Mouse (Mus musculus): ENCODE measurements around the gene Cyb561d2. TPM values are rescaled to one million over a fixed set of nuclear protein-coding genes. Genes with fewer than 3 reads are reported as not detected.
A peak's percentile ranks its signal among the peaks of the same experiment; 100 is the strongest.

Gene Cyb561d2
- polyA plus RNA-seq, 1 experiment from 2014 or later: 23.2 TPM

DNA sequence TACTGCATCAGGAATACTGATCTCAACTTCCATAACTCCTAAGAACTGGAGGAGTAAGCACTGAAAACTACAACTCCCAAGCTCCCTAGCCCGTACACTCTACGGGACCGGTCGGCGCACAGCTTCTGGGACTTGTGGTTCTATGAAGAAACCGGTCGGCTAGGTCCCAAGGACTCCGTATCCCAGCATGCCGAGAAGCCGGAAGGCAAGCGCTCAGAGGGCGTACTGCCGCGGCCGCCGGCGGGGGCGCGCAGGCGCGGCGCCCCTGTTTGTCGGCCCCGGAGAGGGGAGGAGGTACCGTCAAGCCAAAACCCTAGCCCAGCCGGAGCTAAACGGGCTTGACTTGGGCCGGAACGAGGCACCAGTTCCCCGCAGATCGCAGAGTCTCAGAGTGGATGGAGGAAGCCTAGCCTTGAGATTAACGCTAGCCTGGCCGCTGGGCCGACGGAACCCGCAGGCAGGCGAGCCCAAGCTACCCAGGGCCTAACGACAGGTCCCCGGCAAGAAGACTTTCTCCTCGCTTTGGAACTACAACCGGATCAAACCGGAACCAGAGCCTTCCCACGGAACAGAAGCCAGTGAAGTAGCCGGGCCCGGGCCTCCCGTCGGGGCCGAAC is 8.1 kb downstream of the Cyb561d2 start, which contains the start of gene Tmem115:
Tmem115 (plus strand) TSS at position 155 of the 617 bp plus-strand sequence.
- peak; percentile 99 for ATAC-seq
- Histone ChIP-seq H3K27me3 (0 out of 2 replicates have a peak, but pooled peaks cover 6% of the 10 kb centered on the region), H3K9ac (peak within 1 kb of the TSS; percentile 94), H3K9me3 (replicated peaks) (no peaks in the 10 kb centered on the region), H3K36me3 (ENCODE audit: poor library complexity, severe bottlenecking) (peaks cover 16% of the 10 kb centered on the region), H3K4me2 (peak within 1 kb of the TSS; percentile 99), H3K27ac (peak within 1 kb of the TSS; percentile 44), H3K4me3 (peak within 1 kb of the TSS; percentile 94), H3K4me1 (peaks cover 36% of the 10 kb centered on the region)
- WGBS: under 1% methylated on average over 48 of the region's 48 CpGs

DNA sequence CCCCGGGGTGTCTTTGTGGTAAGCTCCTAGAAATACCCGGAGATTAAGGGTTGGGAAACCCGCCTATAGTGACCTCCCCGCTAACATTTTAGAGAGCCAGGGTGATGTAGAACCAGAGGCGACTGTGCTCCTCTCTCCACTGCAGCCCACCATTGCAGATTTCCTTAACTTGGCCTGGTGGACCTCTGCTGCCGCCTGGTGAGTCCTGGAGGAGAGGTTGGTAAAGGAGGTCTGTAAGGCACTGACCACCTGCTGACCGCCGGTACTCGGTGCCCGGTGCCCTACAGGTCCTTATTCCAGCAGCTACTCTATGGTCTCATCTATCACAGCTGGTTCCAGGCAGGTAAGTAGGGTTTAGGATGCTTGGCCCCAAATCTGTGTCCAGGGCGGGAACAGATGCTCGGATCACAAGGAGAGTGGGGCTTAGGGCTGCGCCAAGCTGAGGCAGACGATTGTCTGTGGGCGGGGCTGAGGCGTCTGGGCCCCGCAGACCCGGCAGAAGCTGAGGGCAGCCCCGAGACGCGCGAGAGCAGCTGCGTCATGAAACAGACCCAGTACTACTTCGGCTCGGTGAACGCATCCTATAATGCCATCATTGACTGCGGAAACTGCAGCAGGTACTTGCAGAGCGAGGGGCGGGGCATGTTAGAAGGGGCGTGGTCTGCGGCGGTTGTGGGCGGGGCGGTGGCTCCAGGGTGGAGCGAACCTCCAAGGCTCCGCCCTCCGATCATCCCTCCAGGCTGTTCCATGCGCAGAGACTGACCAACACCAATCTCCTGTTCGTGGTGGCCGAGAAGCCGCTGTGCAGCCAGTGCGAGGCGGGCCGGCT is 15.6 kb downstream of the Cyb561d2 start:
- no peaks in the 10 kb centered on the region for H3K36me3 ChIP-seq (ENCODE audit: poor library complexity, severe bottlenecking)
- H3K27ac ChIP-seq: no peak overlapping the region
- peak overlapping the region; percentile 56 for H3K4me2 ChIP-seq
- no peak overlapping the region for H3K9ac ChIP-seq
- ATAC-seq: peak; percentile 54
- peaks cover 25% of the 10 kb centered on the region for H3K4me1 ChIP-seq
- H3K27me3 ChIP-seq: peaks cover 45% of the 10 kb centered on the region
- peak overlapping the region; percentile 36 for H3K4me3 ChIP-seq
- 6% methylated on average over 44 of the region's 44 CpGs for WGBS
- no peaks in the 10 kb centered on the region for H3K9me3 ChIP-seq (replicated peaks)

DNA sequence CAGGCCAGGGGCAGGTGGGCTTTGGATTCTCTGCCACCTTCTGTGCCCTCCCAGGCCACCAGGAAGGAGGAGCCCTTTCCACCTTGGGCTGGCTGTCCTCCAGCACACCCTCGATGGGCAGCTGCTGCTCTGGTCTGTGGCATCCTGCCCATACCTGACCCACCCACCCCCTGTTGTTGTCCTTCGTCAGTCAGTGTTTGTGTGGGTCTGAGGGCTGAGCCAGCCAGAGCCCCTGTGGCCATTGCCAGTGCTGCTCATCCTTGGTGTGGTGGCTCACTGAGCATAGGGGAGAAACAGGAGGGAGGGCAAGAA is 19.6 kb downstream of the Cyb561d2 start:
- 25% methylated on average over 2 of the region's 2 CpGs for WGBS
- Histone ChIP-seq H3K9me3 (replicated peaks) (no peaks in the 10 kb centered on the region), H3K36me3 (ENCODE audit: poor library complexity, severe bottlenecking) (no peaks in the 10 kb centered on the region; the same call in 1 of the 2 replicates), H3K27ac (no peak overlapping the region; the same call in 1 of the 2 replicates), H3K27me3 (peaks cover 31% of the 10 kb centered on the region), H3K4me2 (peak overlapping the region; percentile 29), H3K4me1 (peaks cover 37% of the 10 kb centered on the region), H3K9ac (peak overlapping the region; percentile 43; the same call in 1 of the 2 replicates), H3K4me3 (no peak overlapping the region)
- 0 out of 2 replicates have a peak, but pooled peaks have one; percentile 3 for ATAC-seq

DNA sequence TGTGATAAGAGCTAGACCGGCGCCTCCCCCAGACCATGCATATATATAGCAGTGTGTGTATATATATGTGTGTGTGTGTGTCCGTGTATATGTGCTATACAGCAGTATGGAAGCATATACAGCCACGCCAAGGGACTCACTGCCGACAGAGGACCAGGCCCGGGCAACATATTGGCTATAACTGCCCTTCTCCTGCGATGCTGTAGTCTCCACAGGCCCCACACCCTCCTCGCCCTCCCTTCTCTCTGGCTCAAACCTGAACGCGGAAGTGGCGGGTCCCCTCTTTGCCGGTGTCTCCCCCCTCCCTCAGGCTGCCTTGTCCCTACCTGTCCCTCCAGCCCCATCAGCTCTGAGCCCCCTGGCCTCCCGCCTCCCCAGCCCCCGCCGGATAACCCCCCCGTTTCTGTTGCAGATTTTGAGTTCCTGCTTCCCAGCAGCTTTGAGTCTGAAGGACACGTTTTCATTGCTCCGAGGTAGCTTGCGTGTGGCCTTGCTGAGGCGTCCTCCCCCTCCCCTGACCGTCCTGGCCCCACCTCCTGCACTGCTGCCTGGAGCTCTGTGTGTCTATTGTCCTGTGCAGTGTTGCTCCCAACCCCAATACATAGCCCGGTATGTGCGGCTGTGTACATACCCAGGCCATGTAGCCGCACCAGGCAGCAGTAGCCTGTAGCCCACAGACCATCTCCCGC is 20.1 kb downstream of the Cyb561d2 start:
- Histone ChIP-seq H3K4me1 (peaks cover 32% of the 10 kb centered on the region), H3K9ac (peak overlapping the region; percentile 43; the same call in 1 of the 2 replicates), H3K27ac (no peak overlapping the region; the same call in 1 of the 2 replicates), H3K9me3 (replicated peaks) (no peaks in the 10 kb centered on the region), H3K4me3 (no peak overlapping the region), H3K27me3 (peaks cover 26% of the 10 kb centered on the region), H3K4me2 (peak overlapping the region; percentile 29), H3K36me3 (ENCODE audit: poor library complexity, severe bottlenecking) (no peaks in the 10 kb centered on the region; the same call in 1 of the 2 replicates)
- peak; percentile 32; the same call in 1 of the 2 replicates for ATAC-seq
- WGBS: 23% methylated on average over 25 of the region's 25 CpGs

DNA sequence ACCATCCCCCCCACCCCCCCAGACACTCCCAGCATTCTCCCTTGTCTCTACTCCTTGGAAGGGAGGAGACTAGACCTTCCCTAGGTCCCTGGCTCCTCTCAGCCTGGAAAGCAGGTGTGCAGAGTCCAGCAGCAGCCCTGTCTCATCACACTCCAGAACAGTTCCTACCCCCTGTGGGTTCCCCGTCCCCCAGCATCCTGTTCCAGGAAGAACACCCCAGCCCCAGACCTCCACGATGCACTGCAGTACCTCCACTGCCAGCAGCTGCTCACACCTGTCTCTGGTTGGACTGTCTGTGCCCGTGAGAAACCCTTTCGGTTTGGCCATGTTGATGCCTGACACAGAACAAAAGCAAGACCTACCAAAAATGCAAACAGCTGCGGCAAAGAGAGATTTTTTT is 20.8 kb downstream of the Cyb561d2 start:
- no peak overlapping the region for H3K27ac ChIP-seq
- H3K4me1 ChIP-seq: peaks cover 26% of the 10 kb centered on the region
- peak; percentile 30; the same call in 1 of the 2 replicates for ATAC-seq
- H3K4me2 ChIP-seq: no peak overlapping the region
- H3K4me3 ChIP-seq: no peak overlapping the region
- 63% methylated on average over 5 of the region's 5 CpGs for WGBS
- H3K27me3 ChIP-seq: peaks cover 19% of the 10 kb centered on the region
- H3K9ac ChIP-seq: no peak overlapping the region
- no peaks in the 10 kb centered on the region; the same call in 1 of the 2 replicates for H3K36me3 ChIP-seq (ENCODE audit: poor library complexity, severe bottlenecking)
- no peaks in the 10 kb centered on the region for H3K9me3 ChIP-seq (replicated peaks)

- Histone ChIP-seq H3K4me1 (peaks cover 25% of the 10 kb centered on the region), H3K27ac (no peak overlapping the region), H3K9ac (no peak overlapping the region), H3K4me3 (no peak overlapping the region), H3K9me3 (replicated peaks) (no peaks in the 10 kb centered on the region), H3K36me3 (ENCODE audit: poor library complexity, severe bottlenecking) (no peaks in the 10 kb centered on the region; the same call in 1 of the 2 replicates), H3K27me3 (peaks cover 11% of the 10 kb centered on the region), H3K4me2 (no peak overlapping the region)
- WGBS: 46% methylated on average over 6 of the region's 6 CpGs
- ATAC-seq: no peak
These were observed 21.7 kb downstream of the Cyb561d2 start for GRCm38 (mm10) chr9:107520331-107520730.

DNA sequence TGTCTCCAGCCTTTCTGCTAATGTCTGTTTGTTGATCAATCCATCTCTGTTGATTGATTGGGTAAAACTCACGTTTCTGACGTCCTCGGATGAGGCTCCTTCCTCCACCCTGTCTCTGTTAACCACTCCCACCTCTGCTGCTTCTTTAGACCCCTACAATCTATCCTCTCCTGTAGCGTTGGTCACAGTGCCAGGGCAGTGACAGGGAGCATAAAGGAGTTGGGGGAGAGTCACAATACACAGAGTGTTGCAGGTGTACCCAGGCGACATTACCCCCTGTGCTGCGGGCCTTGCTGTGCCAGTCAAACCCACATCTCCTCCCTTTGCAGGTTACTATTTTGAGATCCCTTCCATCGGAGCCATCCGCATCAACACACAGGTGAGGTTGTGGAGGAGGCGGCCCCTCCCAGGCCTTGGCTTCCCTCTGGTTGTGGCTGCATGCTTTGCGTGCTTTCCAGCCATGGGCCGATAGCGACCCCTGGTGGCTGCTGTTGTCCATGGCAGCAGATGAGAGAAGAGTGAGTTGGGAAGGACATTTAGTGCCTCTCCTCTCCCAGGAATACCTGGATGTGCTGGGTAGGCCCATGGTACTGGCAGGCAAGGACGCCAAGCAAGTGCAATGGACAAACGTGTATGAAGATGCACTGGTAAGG is 27.6 kb downstream of the Cyb561d2 start:
- peak; percentile 65 for ATAC-seq
- WGBS: 28% methylated on average over 14 of the region's 14 CpGs
- Histone ChIP-seq H3K4me3 (no peak overlapping the region), H3K36me3 (ENCODE audit: poor library complexity, severe bottlenecking) (no peaks in the 10 kb centered on the region; the same call in 1 of the 2 replicates), H3K9ac (no peak overlapping the region), H3K4me2 (no peak overlapping the region), H3K4me1 (peaks cover 34% of the 10 kb centered on the region), H3K27ac (no peak overlapping the region), H3K9me3 (replicated peaks) (no peaks in the 10 kb centered on the region), H3K27me3 (0 out of 2 replicates have a peak, but pooled peaks cover 3% of the 10 kb centered on the region)

DNA sequence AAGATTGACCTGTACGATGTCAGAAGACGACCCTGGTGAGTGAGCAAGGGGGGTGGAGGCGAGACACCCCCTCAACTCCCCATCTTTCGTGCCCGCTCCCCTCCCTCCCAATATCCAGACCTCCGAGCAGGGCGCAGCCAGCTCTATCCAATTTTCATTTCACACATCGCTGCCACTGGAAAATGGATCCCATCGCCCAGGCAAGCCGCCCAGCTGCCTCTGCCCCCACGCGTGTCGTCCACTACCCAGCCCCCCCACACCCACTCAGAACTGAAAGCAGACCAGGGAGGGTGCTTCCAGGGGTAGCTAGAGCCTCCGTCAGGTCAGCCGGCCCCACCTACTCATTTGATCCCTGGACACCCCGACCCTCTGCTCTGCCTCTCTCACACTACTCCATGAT is 29.7 kb downstream of the Cyb561d2 start:
- H3K4me2 ChIP-seq: no peak overlapping the region
- WGBS: 44% methylated on average over 16 of the region's 16 CpGs
- peak overlapping the region; percentile 8; the same call in 1 of the 2 replicates for H3K9ac ChIP-seq
- no peak for ATAC-seq
- no peaks in the 10 kb centered on the region for H3K9me3 ChIP-seq (replicated peaks)
- H3K4me1 ChIP-seq: peaks cover 55% of the 10 kb centered on the region
- H3K36me3 ChIP-seq (ENCODE audit: poor library complexity, severe bottlenecking): no peaks in the 10 kb centered on the region
- peak overlapping the region; percentile 48 for H3K27ac ChIP-seq
- H3K4me3 ChIP-seq: no peak overlapping the region
- H3K27me3 ChIP-seq: 0 out of 2 replicates have a peak, but pooled peaks cover 3% of the 10 kb centered on the region

DNA sequence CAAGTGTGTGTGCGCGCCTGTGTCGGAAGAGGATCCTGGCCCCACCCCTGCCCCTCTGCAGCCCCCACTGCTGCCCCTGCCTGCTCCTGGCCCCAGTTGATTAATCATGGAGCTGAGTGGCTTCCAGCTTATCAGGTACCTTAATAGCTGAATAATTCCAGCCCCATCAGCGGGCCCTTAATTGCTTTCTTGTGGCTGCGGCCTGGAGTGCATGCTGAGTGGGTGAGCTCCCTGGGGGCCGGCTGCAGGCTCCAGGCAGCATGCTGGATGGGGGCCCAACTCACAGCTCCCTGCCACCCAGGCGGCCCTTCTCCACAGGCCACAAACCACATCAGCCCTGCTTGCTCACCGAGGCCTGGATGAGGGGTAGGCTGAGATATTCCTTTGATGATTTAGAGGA is 30.6 kb downstream of the Cyb561d2 start:
- H3K36me3 ChIP-seq (ENCODE audit: poor library complexity, severe bottlenecking): no peaks in the 10 kb centered on the region
- no peak for ATAC-seq
- peak overlapping the region; percentile 22; the same call in 1 of the 2 replicates for H3K9ac ChIP-seq
- H3K4me1 ChIP-seq: peaks cover 64% of the 10 kb centered on the region
- H3K4me2 ChIP-seq: no peak overlapping the region
- 46% methylated on average over 8 of the region's 8 CpGs for WGBS
- no peak overlapping the region for H3K4me3 ChIP-seq
- peak overlapping the region; percentile 48 for H3K27ac ChIP-seq
- 0 out of 2 replicates have a peak, but pooled peaks cover 3% of the 10 kb centered on the region for H3K27me3 ChIP-seq
- no peaks in the 10 kb centered on the region for H3K9me3 ChIP-seq (replicated peaks)

- 87% methylated on average over 14 of the region's 14 CpGs for WGBS
- Histone ChIP-seq H3K36me3 (ENCODE audit: poor library complexity, severe bottlenecking) (no peaks in the 10 kb centered on the region), H3K27ac (peak overlapping the region; percentile 48; the same call in 1 of the 2 replicates), H3K9me3 (replicated peaks) (no peaks in the 10 kb centered on the region), H3K4me1 (peaks cover 73% of the 10 kb centered on the region), H3K27me3 (0 out of 2 replicates have a peak, but pooled peaks cover 3% of the 10 kb centered on the region), H3K9ac (0 out of 2 replicates have a peak overlapping the region, but pooled peaks have one; percentile 30), H3K4me3 (no peak overlapping the region), H3K4me2 (no peak overlapping the region)
- no peak for ATAC-seq
These were observed 31.5 kb downstream of the Cyb561d2 start for GRCm38 (mm10) chr9:107510384-107511100.

Measured in forebrain, embryonic 13.5 days (tissue).